Mouse (Mus musculus): Measurements from ENCODE around the gene Tnfrsf26. TPM values are rescaled to one million over a fixed set of nuclear protein-coding genes. Genes with fewer than 3 reads are reported as not detected.
A peak's percentile ranks its signal among the peaks of the same experiment; 100 is the strongest.

Gene Tnfrsf26
- polyA plus RNA-seq, 1 experiment from 2014 or later, result 0.30 TPM

Small RNA genes within 50 kb of the gene (microRNA-seq; reads per million reads assigned to microRNA genes)
- 0.93 reads per million, percentile 6 among the genes with 10 or more reads in this experiment for gene Mir7064

Other genes with a start within 250 kb of the Tnfrsf26 start
- 639 and 672 TPM in 2 replicates for gene Cdkn1c, start 167.7 kb downstream of the Tnfrsf26 start, polyA plus RNA-seq (2014; fragmentation: Nextera tagmentation; extraction: Ambion mirVana)
- 6.8 and 8.7 TPM in 2 replicates for gene Slc22a18, start 155.0 kb downstream of the Tnfrsf26 start, polyA plus RNA-seq (2014; fragmentation: Nextera tagmentation; extraction: Ambion mirVana)
- gene Phlda2, start 125.6 kb downstream of the Tnfrsf26 start, polyA plus RNA-seq (2014; fragmentation: Nextera tagmentation; extraction: Ambion mirVana), result 9.2 and 15.3 TPM in 2 replicates
- 112 and 125 TPM in 2 replicates for gene Nap1l4, start 79.6 kb downstream of the Tnfrsf26 start, polyA plus RNA-seq (2014; fragmentation: Nextera tagmentation; extraction: Ambion mirVana)
- 53.9 and 56.5 TPM in 2 replicates for gene Cars, start 28.6 kb downstream of the Tnfrsf26 start, polyA plus RNA-seq (2014; fragmentation: Nextera tagmentation; extraction: Ambion mirVana)
- gene Tnfrsf22, start 20.9 kb upstream of the Tnfrsf26 start, polyA plus RNA-seq (2014; fragmentation: Nextera tagmentation; extraction: Ambion mirVana), result 8.6 and 9.1 TPM in 2 replicates
- gene Tnfrsf23, start 57.1 kb upstream of the Tnfrsf26 start, polyA plus RNA-seq (2014; fragmentation: Nextera tagmentation; extraction: Ambion mirVana), result 1.0 and 1.1 TPM in 2 replicates
- 34.9 and 39.7 TPM in 2 replicates for gene Osbpl5, start 128.3 kb upstream of the Tnfrsf26 start, polyA plus RNA-seq (2014; fragmentation: Nextera tagmentation; extraction: Ambion mirVana)
- not detected in 2 replicates for gene Mrgprg, start 138.3 kb upstream of the Tnfrsf26 start, polyA plus RNA-seq (2014; fragmentation: Nextera tagmentation; extraction: Ambion mirVana)
- gene Mrgpre, start 155.8 kb upstream of the Tnfrsf26 start, polyA plus RNA-seq (2014; fragmentation: Nextera tagmentation; extraction: Ambion mirVana), result 2.3 and 2.4 TPM in 2 replicates
- 11.7 and 12.3 TPM in 2 replicates for gene Nadsyn1, start 194.1 kb upstream of the Tnfrsf26 start, polyA plus RNA-seq (2014; fragmentation: Nextera tagmentation; extraction: Ambion mirVana)
- gene Dhcr7, start 194.4 kb upstream of the Tnfrsf26 start, polyA plus RNA-seq (2014; fragmentation: Nextera tagmentation; extraction: Ambion mirVana), result 80.4 and 84.3 TPM in 2 replicates
- gene Gm498, start 238.1 kb upstream of the Tnfrsf26 start, polyA plus RNA-seq (2014; fragmentation: Nextera tagmentation; extraction: Ambion mirVana), result not detected in 2 replicates